Mouse (Mus musculus) stomach, embryonic 15.5 days (tissue): Measurements from ENCODE around the gene Hecw2. TPM values are rescaled to one million over a fixed set of nuclear protein-coding genes. Genes with fewer than 3 reads are reported as not detected.

Source experiments
- ATAC-seq: fragments of 200-750 bp; cut with Nextera tagmentation; 2 replicates; pipeline ENCODE4 v1.8.0; 2017; ENCODE audit warnings: low read depth, moderate number of reproducible peaks, moderate TSS enrichment; ENCODE audit not compliant: insufficient read depth, low FRiP score
- H3K27ac ChIP-seq: fragments of 300-500 bp; sonication (generic); 2 replicates; pipeline ENCODE4 v1.5.1; 2015; ENCODE audit warnings: mild to moderate bottlenecking, inconsistent platforms
- H3K27me3 ChIP-seq: fragments of 300-500 bp; sonication (generic); replicated peaks from 2 replicates; pipeline ENCODE4 v1.6.1; 2015; ENCODE audit warnings: inconsistent platforms
- H3K36me3 ChIP-seq: fragments of 300-500 bp; sonication (generic); 2 replicates; pipeline ENCODE4 v1.6.1; 2015; ENCODE audit warnings: inconsistent platforms
- H3K4me1 ChIP-seq: fragments of 300-500 bp; sonication (generic); 2 replicates; pipeline ENCODE4 v1.6.1; 2015; ENCODE audit warnings: inconsistent platforms
- H3K4me2 ChIP-seq: fragments of 300-500 bp; sonication (generic); 2 replicates; pipeline ENCODE4 v1.6.1; 2015; ENCODE audit warnings: mild to moderate bottlenecking, inconsistent platforms
- H3K4me3 ChIP-seq: fragments of 300-500 bp; sonication (generic); replicated peaks from 2 replicates; pipeline ENCODE4 v1.5.1; 2015; ENCODE audit warnings: inconsistent platforms
- H3K9ac ChIP-seq: fragments of 300-500 bp; sonication (generic); 2 replicates; pipeline ENCODE4 v1.6.1; 2015; ENCODE audit warnings: inconsistent platforms
- H3K9me3 ChIP-seq: fragments of 300-500 bp; sonication (generic); 2 replicates; pipeline ENCODE4 v1.6.1; 2016; ENCODE audit warnings: inconsistent platforms
- WGBS: fragments of 180-500 bp; shearing (Covaris S2); methylation state at CpG from one replicate; pipeline ENCODE4 v1.1.7; 2015; 5-methylcytosine and 5-hydroxymethylcytosine counted together
- polyA plus RNA-seq: library from polyadenylated mRNA; unstranded; fragments of >200 nt; fragmentation: Nextera tagmentation; extraction: Ambion mirVana; gene quantifications from 2 replicates; pipeline ENCODE4 v1.2.1, GENCODE M21; 2015

The Hecw2 gene
- polyA plus RNA-seq, 1 experiment from 2014 or later: 2.0 TPM

DNA sequence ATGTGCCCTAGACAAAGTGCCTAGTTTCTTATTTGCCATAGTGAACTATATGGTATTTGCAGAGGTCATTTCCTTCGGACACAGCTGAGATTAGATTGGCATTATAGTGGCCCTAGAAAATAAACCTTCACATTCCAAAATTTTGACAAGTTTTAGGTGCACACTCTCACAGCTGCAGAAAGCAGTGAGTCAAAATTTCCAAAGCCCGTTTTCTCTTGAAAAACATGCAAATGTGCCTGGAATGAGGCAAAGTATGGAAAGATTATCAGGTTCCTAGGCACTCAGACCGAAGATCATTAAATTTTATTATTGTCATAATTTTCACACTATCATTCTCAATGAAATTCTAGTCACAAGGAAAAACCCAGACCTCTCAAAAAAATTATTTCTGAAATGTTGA lies 334.4 kb downstream of the Hecw2 start:
- ATAC-seq: no peak
- Histone ChIP-seq H3K27me3 (no peaks in the 10 kb centered on the region), H3K36me3 (no peaks in the 10 kb centered on the region), H3K9ac (no peak overlapping the region), H3K4me3 (no peak overlapping the region), H3K4me2 (no peak overlapping the region), H3K4me1 (no peaks in the 10 kb centered on the region), H3K9me3 (no peaks in the 10 kb centered on the region), H3K27ac (no peak overlapping the region)
- WGBS: 77% methylated on average over 3 of the region's 3 CpGs

DNA sequence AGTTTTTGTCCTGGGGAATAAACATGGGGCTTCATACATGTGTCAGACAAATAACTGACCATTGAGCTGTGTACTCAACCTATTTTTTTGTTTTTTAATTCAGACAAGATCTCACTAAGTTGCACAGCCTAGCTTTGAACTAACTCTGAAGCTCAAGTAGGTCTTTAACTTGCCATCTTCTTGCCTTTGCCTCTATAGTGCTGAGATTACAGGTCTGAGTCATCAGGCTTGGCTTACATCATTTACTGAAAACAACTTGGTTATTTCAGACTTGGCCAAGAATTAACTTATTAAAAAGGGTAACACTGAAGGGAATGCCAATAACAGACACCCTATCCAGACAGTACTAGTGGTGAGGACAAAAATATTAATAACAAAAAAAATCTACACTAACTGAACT lies 335.8 kb downstream of the Hecw2 start:
- Histone ChIP-seq H3K4me3 (no peak overlapping the region), H3K27me3 (no peaks in the 10 kb centered on the region), H3K4me2 (no peak overlapping the region), H3K9ac (no peak overlapping the region), H3K27ac (no peak overlapping the region), H3K4me1 (no peaks in the 10 kb centered on the region), H3K9me3 (no peaks in the 10 kb centered on the region), H3K36me3 (no peaks in the 10 kb centered on the region)
- no peak for ATAC-seq

DNA sequence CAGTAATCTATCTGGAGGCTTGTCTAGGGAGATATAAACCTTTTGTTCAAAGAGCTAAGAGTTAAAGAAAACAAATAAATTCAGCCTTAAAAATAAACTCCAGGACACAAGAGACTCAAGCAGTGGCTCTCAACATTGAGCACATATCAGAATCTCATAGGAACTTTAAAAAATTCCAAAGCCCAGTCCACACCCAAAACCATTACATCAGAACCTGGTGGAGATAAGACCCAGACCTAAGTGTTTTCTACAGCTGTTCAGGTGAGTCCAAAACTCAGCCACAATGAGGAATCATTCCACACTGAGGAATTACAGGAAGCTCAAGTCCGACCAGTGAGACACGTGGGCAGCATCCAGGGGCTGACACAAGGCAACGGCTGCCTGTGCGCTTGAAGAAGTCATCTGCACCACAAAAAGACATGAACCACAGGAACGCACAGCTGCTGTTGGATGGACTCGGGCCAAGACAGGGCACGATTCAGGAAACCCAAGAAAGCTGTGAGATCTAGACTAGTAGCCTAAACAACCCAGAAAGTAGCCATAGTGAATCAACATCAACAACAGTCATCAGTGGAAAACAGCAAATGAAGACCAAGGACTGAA lies 338.4 kb downstream of the Hecw2 start:
- Histone ChIP-seq H3K27ac (no peak overlapping the region), H3K4me3 (no peak overlapping the region), H3K4me2 (no peak overlapping the region), H3K9ac (no peak overlapping the region), H3K9me3 (no peaks in the 10 kb centered on the region), H3K4me1 (no peaks in the 10 kb centered on the region), H3K27me3 (no peaks in the 10 kb centered on the region), H3K36me3 (no peaks in the 10 kb centered on the region)
- WGBS: 72% methylated on average over 7 of the region's 7 CpGs
- ATAC-seq: no peak

DNA sequence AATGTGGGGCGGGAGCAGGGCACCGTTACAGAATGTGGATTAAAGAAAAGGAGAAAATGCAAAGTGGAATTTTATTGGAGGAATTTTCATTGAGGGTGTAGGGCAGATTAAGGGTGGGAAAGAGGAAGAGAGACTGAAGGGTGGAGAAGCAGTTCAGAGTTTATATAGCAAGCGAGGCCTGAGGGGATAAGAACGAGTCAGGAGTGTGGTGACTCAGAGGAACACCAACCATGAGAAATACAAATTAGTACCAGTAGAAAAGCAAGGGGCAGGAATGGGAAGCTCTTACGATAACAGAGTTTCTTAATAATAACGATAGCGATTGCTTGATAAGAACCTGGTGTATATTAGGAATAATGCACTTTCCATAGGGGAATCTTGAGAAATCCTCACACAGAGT lies 339.2 kb downstream of the Hecw2 start:
- Histone ChIP-seq H3K9ac (no peak overlapping the region), H3K27me3 (no peaks in the 10 kb centered on the region), H3K27ac (no peak overlapping the region), H3K9me3 (no peaks in the 10 kb centered on the region), H3K4me1 (no peaks in the 10 kb centered on the region), H3K4me3 (no peak overlapping the region), H3K36me3 (no peaks in the 10 kb centered on the region), H3K4me2 (no peak overlapping the region)
- WGBS: 77% methylated on average over 7 of the region's 7 CpGs
- no peak for ATAC-seq

DNA sequence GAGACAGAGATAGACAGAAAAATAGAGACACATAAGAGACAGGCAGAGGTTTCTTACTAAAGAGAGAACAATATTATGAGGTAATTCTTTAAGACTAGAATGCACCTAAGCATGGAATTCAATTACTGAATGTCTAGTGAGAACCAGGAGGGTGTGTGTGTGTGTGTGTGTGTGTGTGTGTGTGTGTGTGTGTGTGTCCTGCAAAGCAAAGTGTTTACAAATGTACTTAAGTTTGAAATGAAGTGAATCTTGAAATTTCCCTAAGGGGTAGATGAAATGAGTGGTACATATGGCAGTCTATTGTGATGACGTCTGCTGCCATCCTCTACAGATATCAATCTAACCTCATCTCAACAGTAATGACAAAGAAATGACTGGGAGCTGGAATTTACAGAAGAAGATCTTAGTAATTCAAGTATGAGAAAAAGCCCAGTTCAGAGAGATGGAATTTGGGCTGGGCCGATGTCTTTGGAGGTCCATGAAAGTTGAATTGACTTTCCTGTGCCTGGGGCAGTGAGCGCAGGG lies 342.8 kb downstream of the Hecw2 start:
- no peak for ATAC-seq
- Histone ChIP-seq H3K4me1 (no peaks in the 10 kb centered on the region), H3K27ac (no peak overlapping the region), H3K4me2 (no peak overlapping the region), H3K27me3 (no peaks in the 10 kb centered on the region), H3K36me3 (no peaks in the 10 kb centered on the region), H3K9ac (no peak overlapping the region), H3K4me3 (no peak overlapping the region), H3K9me3 (no peaks in the 10 kb centered on the region)
- 83% methylated on average over 3 of the region's 3 CpGs for WGBS

DNA sequence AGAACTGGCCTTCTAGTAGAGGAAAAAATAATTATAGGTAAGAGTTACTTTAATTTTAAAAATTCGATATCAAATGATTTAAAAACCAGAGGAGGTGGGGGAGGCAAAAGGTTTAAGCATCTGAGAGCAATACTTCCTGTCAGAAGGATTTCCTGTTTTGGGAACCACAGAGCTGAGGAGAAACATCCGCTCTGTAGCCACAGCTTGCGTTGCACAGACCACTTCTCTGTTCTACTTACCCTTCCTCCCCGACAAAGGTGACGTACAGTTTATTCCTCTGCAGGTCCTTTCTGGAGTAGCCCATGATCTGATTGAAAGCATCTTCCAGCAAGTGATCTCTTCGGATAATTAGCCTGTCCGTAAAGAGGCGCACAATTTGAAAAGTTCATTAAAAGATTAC lies 343.6 kb downstream of the Hecw2 start:
- Histone ChIP-seq H3K9ac (no peak overlapping the region), H3K9me3 (no peaks in the 10 kb centered on the region), H3K4me1 (no peaks in the 10 kb centered on the region), H3K4me3 (no peak overlapping the region), H3K36me3 (no peaks in the 10 kb centered on the region), H3K4me2 (no peak overlapping the region), H3K27me3 (no peaks in the 10 kb centered on the region), H3K27ac (no peak overlapping the region)
- ATAC-seq: no peak
- 56% methylated on average over 8 of the region's 8 CpGs for WGBS

DNA sequence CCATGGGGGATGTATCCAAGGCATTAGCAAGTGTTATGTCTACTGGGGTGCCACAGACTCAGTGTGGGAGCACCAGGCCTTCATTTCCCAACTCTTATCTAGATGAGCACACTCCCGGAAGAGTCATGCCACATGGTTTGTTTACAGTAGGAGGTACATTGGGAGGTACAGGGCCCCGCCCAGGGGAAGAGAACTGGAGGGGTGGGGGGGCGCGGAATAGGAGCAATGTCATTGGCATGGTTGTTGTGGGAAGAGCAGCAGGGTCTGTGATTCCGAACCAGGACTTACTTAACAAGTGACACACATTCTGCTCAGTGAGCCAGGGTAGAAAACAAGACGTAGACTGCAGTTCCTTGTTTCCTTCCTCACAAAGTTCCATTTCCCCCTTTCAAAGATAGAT lies 344.1 kb downstream of the Hecw2 start:
- no peaks in the 10 kb centered on the region for H3K27me3 ChIP-seq
- ATAC-seq: no peak
- no peaks in the 10 kb centered on the region for H3K9me3 ChIP-seq
- 69% methylated on average over 6 of the region's 6 CpGs for WGBS
- H3K9ac ChIP-seq: no peak overlapping the region
- no peak overlapping the region for H3K4me3 ChIP-seq
- no peak overlapping the region for H3K4me2 ChIP-seq
- H3K4me1 ChIP-seq: no peaks in the 10 kb centered on the region
- H3K27ac ChIP-seq: peak overlapping the region; percentile 45; the same call in 1 of the 2 replicates
- no peaks in the 10 kb centered on the region for H3K36me3 ChIP-seq

DNA sequence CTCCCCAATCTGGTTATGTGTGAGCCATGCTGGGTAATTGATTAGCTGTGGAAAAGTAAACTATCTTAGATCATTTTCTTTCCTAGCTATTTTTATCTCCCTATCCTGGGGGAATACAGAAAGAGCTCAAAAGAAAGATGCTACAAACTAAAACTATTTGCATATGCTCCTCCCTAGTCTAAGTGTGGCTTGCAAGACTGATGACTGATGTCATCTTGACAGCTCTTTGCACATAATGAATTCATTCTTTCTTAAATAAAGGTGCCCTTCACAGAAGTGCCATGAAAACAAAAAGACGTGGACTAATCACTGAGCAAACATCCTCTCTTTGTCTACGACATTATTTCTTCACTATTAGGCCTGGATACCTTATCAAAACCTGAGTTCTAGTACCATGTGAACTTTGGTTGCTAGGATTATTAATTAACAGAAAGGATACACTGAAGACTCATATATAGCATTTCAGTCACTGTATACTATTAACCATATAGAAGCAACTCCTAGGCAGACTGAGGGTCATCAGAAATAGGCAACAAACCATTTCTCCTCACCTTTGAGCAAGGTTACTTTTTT lies 348.2 kb downstream of the Hecw2 start:
- WGBS: 45% methylated on average over 2 of the region's 2 CpGs
- no peaks in the 10 kb centered on the region for H3K27me3 ChIP-seq
- ATAC-seq: peak; percentile 54; the same call in 1 of the 2 replicates

DNA sequence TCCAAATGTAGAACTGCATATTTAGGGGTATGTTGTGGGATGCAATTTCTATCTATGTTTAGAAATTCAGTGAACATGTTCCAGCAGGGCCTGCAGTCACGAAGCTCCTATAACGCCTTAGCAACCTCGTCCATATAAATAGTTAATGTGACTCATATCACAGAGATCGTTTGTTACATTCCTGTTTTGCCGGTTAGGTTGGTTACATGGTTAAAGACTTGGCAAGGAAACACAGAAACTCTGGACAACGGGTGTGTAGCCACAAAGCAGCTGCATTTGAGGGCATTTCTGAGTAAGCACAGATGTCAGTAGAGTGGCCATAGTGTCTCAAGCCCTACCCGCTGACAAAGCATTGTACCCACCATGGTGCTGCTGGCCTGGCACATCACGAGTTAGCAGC lies 349.1 kb downstream of the Hecw2 start:
- ATAC-seq: peak; percentile 70
- no peaks in the 10 kb centered on the region for H3K27me3 ChIP-seq
- peak overlapping the region; percentile 88 for H3K27ac ChIP-seq
- no peaks in the 10 kb centered on the region for H3K36me3 ChIP-seq
- no peaks in the 10 kb centered on the region for H3K9me3 ChIP-seq
- no peak overlapping the region for H3K4me2 ChIP-seq
- no peak overlapping the region for H3K9ac ChIP-seq
- H3K4me3 ChIP-seq: no peak overlapping the region
- no peaks in the 10 kb centered on the region for H3K4me1 ChIP-seq
- 46% methylated on average over 8 of the region's 8 CpGs for WGBS

More for the DNA sequence above, 348.2 kb downstream of the Hecw2 start:
- no peaks in the 10 kb centered on the region for H3K9me3 ChIP-seq
- H3K4me1 ChIP-seq: no peaks in the 10 kb centered on the region
- H3K9ac ChIP-seq: no peak overlapping the region
- H3K4me3 ChIP-seq: no peak overlapping the region
- H3K36me3 ChIP-seq: no peaks in the 10 kb centered on the region
- H3K27ac ChIP-seq: peak overlapping the region; percentile 88
- no peak overlapping the region for H3K4me2 ChIP-seq

DNA sequence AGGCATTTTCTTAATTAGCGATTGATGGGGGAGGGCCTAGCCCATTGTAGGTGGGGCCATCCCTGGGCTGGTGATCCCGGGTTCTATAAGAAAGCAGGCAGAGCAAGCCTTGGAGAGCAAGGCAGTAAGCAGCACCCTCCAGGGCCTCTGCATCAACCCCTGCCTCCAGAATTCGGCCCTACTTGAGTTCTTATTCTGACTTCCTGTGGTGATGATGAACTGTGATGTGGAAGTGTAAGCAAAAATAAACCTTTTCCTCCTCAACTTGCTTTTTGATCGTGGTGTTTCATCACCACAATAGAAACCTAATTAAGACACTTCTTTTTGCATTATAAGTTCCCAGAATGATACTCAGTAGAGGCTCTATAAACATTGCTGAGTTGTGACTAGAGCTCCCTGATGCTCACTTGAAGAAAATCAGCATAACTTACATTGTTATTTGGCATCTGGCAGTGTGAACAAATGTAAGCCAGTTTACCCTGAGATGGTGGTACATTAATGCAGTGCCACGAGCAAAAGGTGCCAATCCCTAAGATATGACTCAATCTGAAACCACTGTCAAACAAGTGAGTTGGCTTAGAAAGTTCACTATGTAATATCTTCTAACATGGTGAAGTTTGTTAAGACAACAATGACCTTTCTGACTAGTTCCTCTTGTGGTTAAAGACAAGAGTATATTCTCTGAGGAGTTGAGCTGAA lies 349.9 kb downstream of the Hecw2 start:
- H3K4me3 ChIP-seq: no peak overlapping the region
- no peaks in the 10 kb centered on the region for H3K9me3 ChIP-seq
- H3K9ac ChIP-seq: no peak overlapping the region
- WGBS: 69% methylated on average over 5 of the region's 5 CpGs
- ATAC-seq: no peak
- peak overlapping the region; percentile 67 for H3K27ac ChIP-seq
- H3K36me3 ChIP-seq: no peaks in the 10 kb centered on the region
- H3K4me1 ChIP-seq: no peaks in the 10 kb centered on the region
- H3K4me2 ChIP-seq: no peak overlapping the region
- no peaks in the 10 kb centered on the region for H3K27me3 ChIP-seq

DNA sequence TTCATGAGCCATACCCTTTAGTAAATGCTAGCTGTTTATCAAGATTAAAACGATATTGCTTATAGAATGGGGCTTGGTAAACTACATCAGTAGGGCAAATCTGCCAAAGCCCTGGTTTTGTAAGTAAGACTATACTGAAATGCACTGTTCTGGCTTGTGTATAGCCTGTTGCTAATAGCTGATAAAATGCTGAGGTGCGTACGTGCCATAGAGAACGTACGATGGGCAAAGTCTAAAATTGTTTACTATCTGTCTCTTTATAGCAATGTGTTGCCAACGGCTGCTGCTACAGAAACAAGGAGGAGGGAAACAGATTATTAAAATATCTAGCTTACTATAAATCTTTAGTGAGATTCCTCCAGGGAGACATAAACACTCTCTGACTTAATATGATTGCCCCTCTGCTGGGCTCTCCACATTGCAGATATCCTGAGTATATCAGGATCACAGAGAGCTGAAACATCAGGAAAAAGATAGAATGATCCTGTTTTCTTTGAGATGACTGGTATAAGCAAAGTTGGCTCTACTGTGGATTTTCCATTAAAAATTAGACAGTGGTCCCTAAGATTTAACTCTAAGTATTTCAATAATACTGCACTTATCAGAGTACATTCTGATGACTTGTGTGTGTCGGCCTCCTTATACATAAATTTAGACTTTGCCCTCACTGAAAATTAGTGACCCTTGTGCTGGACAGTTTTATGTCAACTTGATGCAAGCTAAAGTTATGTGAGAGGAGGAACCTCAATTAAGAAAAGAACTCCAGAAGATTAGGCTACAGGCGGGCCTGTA lies 350.6 kb downstream of the Hecw2 start:
- Histone ChIP-seq H3K27ac (peak overlapping the region; percentile 67), H3K36me3 (no peaks in the 10 kb centered on the region), H3K27me3 (no peaks in the 10 kb centered on the region), H3K9me3 (no peaks in the 10 kb centered on the region), H3K4me1 (no peaks in the 10 kb centered on the region), H3K9ac (no peak overlapping the region), H3K4me2 (no peak overlapping the region), H3K4me3 (no peak overlapping the region)
- 76% methylated on average over 8 of the region's 8 CpGs for WGBS
- no peak for ATAC-seq

DNA sequence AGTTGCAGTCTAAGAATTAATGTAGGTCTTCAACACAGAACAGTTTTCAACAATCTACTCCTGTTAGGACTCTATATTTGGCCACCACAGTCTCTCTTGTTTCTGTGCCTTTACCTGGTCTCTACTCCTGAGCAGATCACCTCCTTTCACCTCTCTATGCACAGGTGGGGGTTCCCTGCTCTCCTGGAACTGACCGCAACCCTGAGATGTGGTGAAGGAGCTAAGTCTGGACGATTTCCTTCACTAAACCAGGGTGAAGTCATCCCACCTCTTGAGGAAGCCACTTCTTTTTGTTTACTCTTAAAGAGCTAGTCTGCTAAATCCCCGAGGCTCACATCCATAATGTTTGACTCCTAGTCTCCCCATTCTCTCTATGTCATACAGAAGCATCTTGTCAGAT lies 351.9 kb downstream of the Hecw2 start:
- no peak overlapping the region for H3K9ac ChIP-seq
- no peak overlapping the region for H3K27ac ChIP-seq
- no peak for ATAC-seq
- H3K4me1 ChIP-seq: no peaks in the 10 kb centered on the region
- H3K9me3 ChIP-seq: no peaks in the 10 kb centered on the region
- no peak overlapping the region for H3K4me2 ChIP-seq
- no peaks in the 10 kb centered on the region for H3K36me3 ChIP-seq
- WGBS: 54% methylated on average over 3 of the region's 3 CpGs
- no peak overlapping the region for H3K4me3 ChIP-seq
- no peaks in the 10 kb centered on the region for H3K27me3 ChIP-seq
